Mouse (Mus musculus) forebrain, embryonic 10.5 days (tissue): ENCODE measurements at regions not wholly inside any gene's neighbourhood (a gene's known extent, or its start where the extent isn't known, plus 50 kb on each side); places are given as distances from the start of the nearest gene placed in this dataset.

Experiments used
- DNase-seq: peaks from one replicate; pipeline ENCODE4 v3.0.0-alpha.2; 2017; ENCODE audit warnings: low spot score; ENCODE audit errors: extremely low spot score
- H3K27ac ChIP-seq: fragments of 300-500 bp; sonication (generic); 2 replicates; pipeline ENCODE4 v1.5.1; 2016; ENCODE audit warnings: mild to moderate bottlenecking
- H3K27me3 ChIP-seq: fragments of 300-500 bp; sonication (generic); 2 replicates; pipeline ENCODE4 v1.6.1; 2016; ENCODE audit warnings: mild to moderate bottlenecking; ENCODE audit not compliant: poor library complexity, severe bottlenecking
- H3K36me3 ChIP-seq: fragments of 300-500 bp; sonication (generic); replicated peaks from 2 replicates; pipeline ENCODE4 v1.6.1; 2016; ENCODE audit warnings: mild to moderate bottlenecking, moderate library complexity
- H3K4me1 ChIP-seq: fragments of 300-500 bp; sonication (generic); 2 replicates; pipeline ENCODE4 v1.6.1; 2016
- H3K4me3 ChIP-seq: fragments of 300-500 bp; sonication (generic); 2 replicates; pipeline ENCODE4 v1.5.1; 2016; ENCODE audit warnings: mild to moderate bottlenecking, moderate library complexity
- H3K9me3 ChIP-seq: fragments of 300-500 bp; sonication (generic); 2 replicates; pipeline ENCODE4 v1.6.1; 2016; ENCODE audit warnings: mild to moderate bottlenecking, moderate library complexity
- WGBS: fragments of 180-500 bp; shearing (Covaris S2); methylation state at CpG from one replicate; pipeline ENCODE4 v1.1.7; 2016; 5-methylcytosine and 5-hydroxymethylcytosine counted together

GRCm38 (mm10) chr4:153223019-153223418, 259.6 kb downstream of the Ajap1 start:
- H3K9me3 ChIP-seq = no peaks in the 10 kb centered on the region
- peaks cover 61% of the 10 kb centered on the region for H3K4me1 ChIP-seq
- DNase-seq = no peak
- 82% methylated on average over 5 of the region's 5 CpGs for WGBS
- no peak overlapping the region for H3K4me3 ChIP-seq
- H3K36me3 ChIP-seq = no peaks in the 10 kb centered on the region
- H3K27me3 ChIP-seq = peaks cover 84% of the 10 kb centered on the region
- H3K27ac ChIP-seq = no peak overlapping the region

GRCm38 (mm10) chr4:153220485-153220884, 262.1 kb downstream of the Ajap1 start:
- peaks cover 3% of the 10 kb centered on the region; the same call in 1 of the 2 replicates for H3K9me3 ChIP-seq
- no peak for DNase-seq
- H3K4me3 ChIP-seq = no peak overlapping the region
- no peaks in the 10 kb centered on the region for H3K36me3 ChIP-seq
- H3K4me1 ChIP-seq = peaks cover 58% of the 10 kb centered on the region
- peaks cover 82% of the 10 kb centered on the region for H3K27me3 ChIP-seq
- no peak overlapping the region for H3K27ac ChIP-seq
- 36% methylated on average over 5 of the region's 6 CpGs for WGBS

GRCm38 (mm10) chr4:153220074-153220473, 262.5 kb downstream of the Ajap1 start:
- H3K36me3 ChIP-seq = no peaks in the 10 kb centered on the region
- no peak overlapping the region for H3K27ac ChIP-seq
- H3K4me3 ChIP-seq = no peak overlapping the region
- H3K27me3 ChIP-seq = peaks cover 81% of the 10 kb centered on the region
- peaks cover 3% of the 10 kb centered on the region; the same call in 1 of the 2 replicates for H3K9me3 ChIP-seq
- 41% methylated on average over 7 of the region's 7 CpGs for WGBS
- DNase-seq = no peak
- H3K4me1 ChIP-seq = peaks cover 54% of the 10 kb centered on the region

GRCm38 (mm10) chr4:153217541-153217980, 265.1 kb downstream of the Ajap1 start:
- DNase-seq = no peak
- H3K9me3 ChIP-seq = peaks cover 3% of the 10 kb centered on the region; the same call in 1 of the 2 replicates
- H3K36me3 ChIP-seq = no peaks in the 10 kb centered on the region
- H3K4me1 ChIP-seq = peaks cover 38% of the 10 kb centered on the region
- no peak overlapping the region for H3K4me3 ChIP-seq
- 73% methylated on average over 9 of the region's 9 CpGs for WGBS
- H3K27me3 ChIP-seq = peaks cover 73% of the 10 kb centered on the region
- H3K27ac ChIP-seq = no peak overlapping the region

- Histone ChIP-seq H3K4me1 (peaks cover 46% of the 10 kb centered on the region), H3K4me3 (no peak overlapping the region), H3K9me3 (peaks cover 3% of the 10 kb centered on the region; the same call in 1 of the 2 replicates), H3K36me3 (no peaks in the 10 kb centered on the region), H3K27me3 (peaks cover 34% of the 10 kb centered on the region), H3K27ac (no peak overlapping the region)
- WGBS = 65% methylated on average over 11 of the region's 11 CpGs
- DNase-seq = no peak
Observed at GRCm38 (mm10) chr4:153212095-153212494, 270.5 kb downstream of the Ajap1 start.

GRCm38 (mm10) chr4:153208822-153209221, 273.8 kb downstream of the Ajap1 start:
- Histone ChIP-seq H3K36me3 (no peaks in the 10 kb centered on the region), H3K27me3 (peaks cover 46% of the 10 kb centered on the region), H3K4me1 (peaks cover 57% of the 10 kb centered on the region), H3K27ac (peak overlapping the region; percentile 44; the same call in 1 of the 2 replicates), H3K4me3 (no peak overlapping the region), H3K9me3 (no peaks in the 10 kb centered on the region)
- DNase-seq = no peak
- WGBS = 32% methylated on average over 2 of the region's 2 CpGs

- Histone ChIP-seq H3K27ac (no peak overlapping the region), H3K9me3 (no peaks in the 10 kb centered on the region), H3K27me3 (peaks cover 47% of the 10 kb centered on the region), H3K4me1 (peaks cover 57% of the 10 kb centered on the region), H3K4me3 (no peak overlapping the region), H3K36me3 (no peaks in the 10 kb centered on the region)
- DNase-seq = no peak
- WGBS = 84% methylated on average over 6 of the region's 6 CpGs
Observed at GRCm38 (mm10) chr4:153208215-153208614, 274.4 kb downstream of the Ajap1 start.

GRCm38 (mm10) chr4:153207578-153208102, 275.0 kb downstream of the Ajap1 start:
- no peak for DNase-seq
- peaks cover 53% of the 10 kb centered on the region for H3K27me3 ChIP-seq
- H3K4me1 ChIP-seq = peaks cover 57% of the 10 kb centered on the region
- no peaks in the 10 kb centered on the region for H3K36me3 ChIP-seq
- no peak overlapping the region; the same call in 1 of the 2 replicates for H3K27ac ChIP-seq
- no peak overlapping the region for H3K4me3 ChIP-seq
- 79% methylated on average over 11 of the region's 11 CpGs for WGBS
- H3K9me3 ChIP-seq = no peaks in the 10 kb centered on the region

GRCm38 (mm10) chr4:153206789-153207457, 275.7 kb downstream of the Ajap1 start:
- H3K4me1 ChIP-seq = peaks cover 50% of the 10 kb centered on the region
- peaks cover 60% of the 10 kb centered on the region for H3K27me3 ChIP-seq
- 69% methylated on average over 11 of the region's 11 CpGs for WGBS
- H3K9me3 ChIP-seq = no peaks in the 10 kb centered on the region
- DNase-seq = no peak
- no peak overlapping the region for H3K27ac ChIP-seq
- no peak overlapping the region for H3K4me3 ChIP-seq
- H3K36me3 ChIP-seq = no peaks in the 10 kb centered on the region

- H3K27ac ChIP-seq = no peak overlapping the region
- peaks cover 52% of the 10 kb centered on the region for H3K4me1 ChIP-seq
- DNase-seq = no peak
- 70% methylated on average over 7 of the region's 7 CpGs for WGBS
- H3K9me3 ChIP-seq = no peaks in the 10 kb centered on the region
- peaks cover 62% of the 10 kb centered on the region for H3K27me3 ChIP-seq
- no peak overlapping the region for H3K4me3 ChIP-seq
- H3K36me3 ChIP-seq = no peaks in the 10 kb centered on the region
Observed at GRCm38 (mm10) chr4:153204764-153205163, 277.8 kb downstream of the Ajap1 start.

GRCm38 (mm10) chr4:153200799-153201770, 281.5 kb downstream of the Ajap1 start:
- peaks cover 40% of the 10 kb centered on the region for H3K27me3 ChIP-seq
- no peak overlapping the region for H3K4me3 ChIP-seq
- peaks cover 22% of the 10 kb centered on the region for H3K4me1 ChIP-seq
- WGBS = 64% methylated on average over 20 of the region's 20 CpGs
- H3K9me3 ChIP-seq = 0 out of 2 replicates have a peak, but pooled peaks cover 1% of the 10 kb centered on the region
- DNase-seq = no peak
- no peak overlapping the region for H3K27ac ChIP-seq
- H3K36me3 ChIP-seq = no peaks in the 10 kb centered on the region

GRCm38 (mm10) chr4:153189485-153189884, 293.1 kb downstream of the Ajap1 start:
- H3K27me3 ChIP-seq = peaks cover 66% of the 10 kb centered on the region

More at GRCm38 (mm10) chr4:153189485-153189884, 293.1 kb downstream of the Ajap1 start:
- H3K27ac ChIP-seq = no peak overlapping the region
- H3K9me3 ChIP-seq = no peaks in the 10 kb centered on the region
- no peaks in the 10 kb centered on the region for H3K36me3 ChIP-seq
- DNase-seq = peak; percentile 56
- 9% methylated on average over 8 of the region's 8 CpGs for WGBS
- no peak overlapping the region for H3K4me3 ChIP-seq
- H3K4me1 ChIP-seq = peaks cover 40% of the 10 kb centered on the region
